Mouse (Mus musculus) embryonic fibroblast, embryonic 13.5 days (primary cell): ENCODE results near the gene Dnajc12. TPM values are rescaled to one million over a fixed set of nuclear protein-coding genes. Genes with fewer than 3 reads are reported as not detected.

Experiments used
- H3K27ac ChIP-seq: 2 replicates; pipeline ENCODE4 v1.5.1; 2012; ENCODE audit warnings: low read length, control low read depth, inconsistent platforms; ENCODE audit not compliant: insufficient read depth
- H3K4me1 ChIP-seq: 2 replicates; pipeline ENCODE4 v1.6.1; 2011; ENCODE audit warnings: low read length; ENCODE audit not compliant: control insufficient read depth, insufficient read depth
- H3K4me3 ChIP-seq: 2 replicates; pipeline ENCODE4 v1.5.1; 2011; ENCODE audit warnings: mild to moderate bottlenecking, control low read depth, low read length; ENCODE audit not compliant: insufficient read depth
- CTCF ChIP-seq: IDR thresholded peaks from 2 replicates; pipeline ENCODE4 v1.5.1; 2011; ENCODE audit warnings: mild to moderate bottlenecking, control low read depth, low read length, moderate library complexity, borderline replicate concordance; ENCODE audit not compliant: insufficient read depth
- POLR2A ChIP-seq: IDR thresholded peaks from 2 replicates; pipeline ENCODE4 v1.6.1; 2011; ENCODE audit warnings: low read depth, mild to moderate bottlenecking, control low read depth, low read length, moderate library complexity
- polyA plus RNA-seq: library from polyadenylated mRNA; stranded (reverse); fragments of >200 nt; gene quantifications from 2 replicates; pipeline ENCODE4 v1.2.4, GENCODE M21; 2011; ENCODE audit warnings: low read depth; ENCODE audit not compliant: missing spikeins, insufficient read length

Dnajc12 gene
- polyA plus RNA-seq, 1 experiment: 3.5 TPM

DNA sequence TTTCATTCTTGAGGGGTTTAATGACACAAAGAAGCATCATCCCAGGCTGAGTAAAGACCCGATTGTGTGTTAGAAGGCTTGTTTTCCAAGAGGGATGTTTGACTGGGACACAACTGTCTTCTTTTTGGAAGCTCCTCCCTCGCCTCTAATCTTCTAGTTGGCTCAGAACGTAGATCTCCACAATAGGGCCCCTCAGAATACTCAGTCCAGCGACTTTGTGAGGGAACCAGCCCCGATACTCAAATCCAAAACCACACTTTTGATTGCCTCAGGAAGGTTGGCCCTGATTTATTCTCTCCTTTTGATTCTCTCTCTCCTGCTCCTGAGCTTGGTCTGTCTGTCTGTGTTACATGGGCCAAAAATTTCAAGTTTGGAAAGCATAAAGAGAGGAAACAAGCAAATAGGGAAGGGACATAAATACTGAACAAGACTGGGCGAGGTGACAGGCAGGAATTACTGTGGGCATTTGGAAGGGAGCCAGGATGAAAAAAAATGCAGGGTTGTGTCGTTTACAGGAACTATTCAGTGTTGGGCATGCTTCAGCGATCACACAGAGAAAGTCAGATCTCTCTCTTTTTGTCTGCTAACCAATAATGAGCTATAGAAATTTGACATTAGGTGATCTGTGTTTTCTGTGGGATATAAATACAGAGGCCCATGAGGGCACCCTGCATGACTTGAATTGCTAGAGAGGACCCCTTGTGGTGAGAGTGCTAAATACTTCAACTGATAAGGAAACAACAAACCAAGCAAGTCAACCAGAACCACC, 73.1 kb downstream of the Dnajc12 start:
- TF ChIP-seq POLR2A: no peak
- no peak for TF ChIP-seq CTCF
- H3K4me1 ChIP-seq: no peaks in the 10 kb centered on the region
- no peak overlapping the region for H3K4me3 ChIP-seq
- no peak overlapping the region for H3K27ac ChIP-seq

- no peak for TF ChIP-seq POLR2A
- no peak for TF ChIP-seq CTCF
- H3K27ac ChIP-seq: no peak overlapping the region
- H3K4me1 ChIP-seq: no peaks in the 10 kb centered on the region
- no peak overlapping the region for H3K4me3 ChIP-seq
Observed at GRCm38 (mm10) chr10:63457292-63458128, 75.3 kb downstream of the Dnajc12 start.

Other genes with a start within 250 kb of the Dnajc12 start
- gene Mypn, start 178.5 kb upstream of the Dnajc12 start, polyA plus RNA-seq: not detected in 2 replicates
- gene Herc4, start 138.6 kb upstream of the Dnajc12 start, polyA plus RNA-seq: 49.7 and 57.2 TPM in 2 replicates
- gene Sirt1, start 739 bp upstream of the Dnajc12 start, polyA plus RNA-seq: 12.6 and 14.4 TPM in 2 replicates
- gene Gm7075, start 39.3 kb downstream of the Dnajc12 start, polyA plus RNA-seq: not detected in 2 replicates
- 0.14 TPM in 1 of 2 replicates, not detected in the other for gene Ctnna3, start 47.7 kb downstream of the Dnajc12 start, polyA plus RNA-seq